Mouse (Mus musculus) adrenal gland, postnatal 25 days (tissue): ENCODE measurements around the gene Sox12. TPM values are rescaled to one million over a fixed set of nuclear protein-coding genes. Genes with fewer than 3 reads are reported as not detected.
A peak's percentile ranks its signal among the peaks of the same experiment; 100 is the strongest.
"Not testable (repeated sequence)": the region's sequence is repeated elsewhere in the genome, so short reads cannot be mapped to it uniquely, and the experiment has no call there.

Source experiments
- DNase-seq: peaks from one replicate; pipeline ENCODE4 v3.0.0; 2021; ENCODE audit warnings: mixed read lengths
- total RNA-seq: library from RNA; stranded (reverse); gene quantifications from 2 replicates; pipeline ENCODE4 v1.2.3, GENCODE M21; 2021

Gene Sox12
- total RNA-seq, 1 experiment from 2014 or later, result 22.8 TPM

GRCm38 (mm10) chr2:152399122-152399542 lies 1.3 kb upstream of the Sox12 start:
- DNase-seq, result no peak

GRCm38 (mm10) chr2:152398691-152399090 lies 828 bp upstream of the Sox12 start:
- DNase-seq, result peak; percentile 95

GRCm38 (mm10) chr2:152397004-152397589 lies 766 bp downstream of the Sox12 start:
- DNase-seq, result peak; percentile 79

GRCm38 (mm10) chr2:152396110-152397003 lies 1.5 kb downstream of the Sox12 start:
- peak; percentile 81 for DNase-seq

GRCm38 (mm10) chr2:152395271-152395920 lies 2.5 kb downstream of the Sox12 start:
- DNase-seq, result no peak

GRCm38 (mm10) chr2:152393225-152394017 lies 4.4 kb downstream of the Sox12 start:
- DNase-seq, result no peak

- DNase-seq, result no peak
Observed at GRCm38 (mm10) chr2:152392786-152393185, 5.1 kb downstream of the Sox12 start.

GRCm38 (mm10) chr2:152384191-152384590 lies 13.7 kb downstream of the Sox12 start:
- DNase-seq, result no peak

- DNase-seq, result no peak
Observed at GRCm38 (mm10) chr2:152376345-152376741, 21.5 kb downstream of the Sox12 start, which contains the start of gene Nrsn2. TSS of gene Nrsn2 (minus strand) at chr2:152376638.

GRCm38 (mm10) chr2:152375652-152376344 lies 22.1 kb downstream of the Sox12 start:
- no peak for DNase-seq

GRCm38 (mm10) chr2:152373547-152373946 lies 24.3 kb downstream of the Sox12 start:
- no peak for DNase-seq

- no peak for DNase-seq
Observed at GRCm38 (mm10) chr2:152372661-152373060, 25.2 kb downstream of the Sox12 start.

GRCm38 (mm10) chr2:152372104-152372503 lies 25.8 kb downstream of the Sox12 start:
- no peak for DNase-seq

- peak; percentile 55 for DNase-seq
Observed at GRCm38 (mm10) chr2:152368532-152369140, 29.2 kb downstream of the Sox12 start.

- no peak for DNase-seq
Observed at GRCm38 (mm10) chr2:152367917-152368316, 29.9 kb downstream of the Sox12 start.

GRCm38 (mm10) chr2:152363245-152364147 lies 34.4 kb downstream of the Sox12 start:
- peak; percentile 79 for DNase-seq

GRCm38 (mm10) chr2:152361193-152361592 lies 36.7 kb downstream of the Sox12 start:
- no peak for DNase-seq

GRCm38 (mm10) chr2:152360271-152360775 lies 37.5 kb downstream of the Sox12 start:
- peak; percentile 68 for DNase-seq

- no peak for DNase-seq
Observed at GRCm38 (mm10) chr2:152359616-152360015, 38.2 kb downstream of the Sox12 start.

- not testable (repeated sequence) for DNase-seq
Observed at GRCm38 (mm10) chr2:152358977-152359376, 38.9 kb downstream of the Sox12 start.
